In genomic region chr5:34550251-34550650, GRCm38 (mm10) we compare ENCODE assay signal across 10 mouse cellular contexts. TPM values are rescaled to one million over a fixed set of nuclear protein-coding genes. Genes with fewer than 3 reads are reported as not detected.
DNase-seq lines count a peak whose midpoint lies in the region; ATAC-seq lines count a peak whose summit lies in the region.
"Had no signal": no experiment of that assay in that cellular context is flagged by ENCODE, and none has a peak within 500 bp of the region (broad histone marks: within the 10 kb centered on the region; RNA-seq: fewer than 3 reads in every experiment).

No protein-coding gene starts in this region.

- H3K4me2 ChIP-seq in heart, embryonic 16.5 days (ENCODE audit: low read depth, low read length) = peak overlapping the region; percentile 95
- H3K4me2 ChIP-seq in hindbrain, embryonic 15.5 days = peak overlapping the region; percentile 73
- H3K4me2 ChIP-seq in midbrain, embryonic 15.5 days = peak overlapping the region; percentile 85

- H3K36me3 ChIP-seq in heart, embryonic 16.5 days (ENCODE audit: control insufficient read depth, insufficient read depth) = 0 out of 2 replicates have a peak, but pooled peaks cover 4% of the 10 kb centered on the region
- H3K36me3 ChIP-seq in hindbrain, embryonic 15.5 days = peaks cover 25% of the 10 kb centered on the region
- H3K36me3 ChIP-seq in midbrain, embryonic 15.5 days (replicated peaks) = peaks cover 23% of the 10 kb centered on the region

- H3K27me3 ChIP-seq in heart, embryonic 16.5 days (ENCODE audit: control insufficient read depth, insufficient read depth, low read length) = no peaks in the 10 kb centered on the region
- no peaks in the 10 kb centered on the region for H3K27me3 ChIP-seq in hindbrain, embryonic 15.5 days
- H3K27me3 ChIP-seq in midbrain, embryonic 15.5 days (replicated peaks) = no peaks in the 10 kb centered on the region
- H3K27me3 ChIP-seq: Patski had no signal

- ATAC-seq in heart, embryonic 16.5 days (replicated peaks; ENCODE audit: extremely low read depth, insufficient read depth, low FRiP score) = no peak
- ATAC-seq in hindbrain, embryonic 15.5 days (ENCODE audit: low FRiP score, low read depth) = peak; percentile 4; the same call in 1 of the 2 replicates
- 0 out of 2 replicates have a peak, but pooled peaks have one; percentile 7 for ATAC-seq in midbrain, embryonic 15.5 days (replicated peaks)

- H3K9me3 ChIP-seq in heart, embryonic 16.5 days (replicated peaks; ENCODE audit: control insufficient read depth, low read length) = no peaks in the 10 kb centered on the region
- H3K9me3 ChIP-seq in hindbrain, embryonic 15.5 days = no peaks in the 10 kb centered on the region
- H3K9me3 ChIP-seq in midbrain, embryonic 15.5 days = no peaks in the 10 kb centered on the region

- 25% methylated on average over 6 of the region's 6 CpGs for WGBS in heart, embryonic 16.5 days
- 5% methylated on average over 6 of the region's 6 CpGs for whole genome bisulfite sequencing in hindbrain, embryonic 15.5 days
- 10% methylated on average over 6 of the region's 6 CpGs for whole genome bisulfite sequencing in midbrain, embryonic 15.5 days

- peaks cover 9% of the 10 kb centered on the region for H3K4me1 ChIP-seq in heart, embryonic 16.5 days (ENCODE audit: control insufficient read depth, insufficient read depth, low read length)
- peaks cover 5% of the 10 kb centered on the region; the same call in 1 of the 2 replicates for H3K4me1 ChIP-seq in brown adipose tissue, adult 24 weeks (ENCODE audit: control insufficient read depth, insufficient read depth, insufficient read length, low read length)
- peaks cover 24% of the 10 kb centered on the region for H3K4me1 ChIP-seq in hindbrain, embryonic 15.5 days (replicated peaks)
- H3K4me1 ChIP-seq in midbrain, embryonic 15.5 days = peaks cover 25% of the 10 kb centered on the region

- no peak overlapping the region for H3K27ac ChIP-seq in heart, embryonic 16.5 days (ENCODE audit: low read length)
- H3K27ac ChIP-seq in brown adipose tissue, adult 24 weeks (replicated peaks; ENCODE audit: low read depth, low read length) = no peak overlapping the region
- peak overlapping the region; percentile 82 for H3K27ac ChIP-seq in hindbrain, embryonic 15.5 days (replicated peaks)
- peak overlapping the region; percentile 85; the same call in 1 of the 2 replicates for H3K27ac ChIP-seq in midbrain, embryonic 15.5 days

- H3K9ac ChIP-seq in heart, embryonic 16.5 days (ENCODE audit: low read length) = peak overlapping the region; percentile 96
- H3K9ac ChIP-seq in hindbrain, embryonic 15.5 days = peak overlapping the region; percentile 97
- peak overlapping the region; percentile 97 for H3K9ac ChIP-seq in midbrain, embryonic 15.5 days

- peak overlapping the region; percentile 95 for H3K4me3 ChIP-seq in heart, embryonic 16.5 days (ENCODE audit: low read length)
- H3K4me3 ChIP-seq in brown adipose tissue, adult 24 weeks (ENCODE audit: insufficient read depth, low read depth, low read length) = peak overlapping the region; percentile 63
- H3K4me3 ChIP-seq in hindbrain, embryonic 15.5 days = peak overlapping the region; percentile 85
- H3K4me3 ChIP-seq in midbrain, embryonic 15.5 days = peak overlapping the region; percentile 88

- DNase-seq in heart, postnatal 4 days = no peak
- DNase-seq in layer of hippocampus, adult 9-11 months = no peak
- DNase-seq in cerebellum, adult 18-20 months = no peak
- DNase-seq in cerebellum, adult 11 months = no peak
- DNase-seq: spleen, adult 18-20 months had no signal

RNA-seq across cellular contexts. Expression of gene Add1, which starts 23.2 kb away (rescaled TPM):
- 158 and 160 TPM in 2 replicates for polyA plus RNA-seq in heart, embryonic 16.5 days (2015; fragmentation: Nextera tagmentation; extraction: Ambion mirVana)
- 100 to 1,000 TPM; 202 to 209 TPM for total RNA-seq in heart, postnatal 4 days (2021)
- polyA plus RNA-seq in brown adipose tissue, adult 24 weeks (2012; ENCODE audit: insufficient read depth, insufficient read length, missing spikeins) = 62.4 and 72.7 TPM in 2 replicates
- 206 and 221 TPM in 2 replicates for polyA plus RNA-seq in hindbrain, embryonic 15.5 days (2015; fragmentation: Nextera tagmentation; extraction: Ambion mirVana)
- 218 and 221 TPM in 2 replicates for polyA plus RNA-seq in midbrain, embryonic 15.5 days (2015; fragmentation: Nextera tagmentation; extraction: Ambion mirVana)

RNA-seq across cellular contexts. Expression of gene Sh3bp2, which starts 24.6 kb away (rescaled TPM):
- polyA plus RNA-seq in heart, embryonic 16.5 days (2015; fragmentation: Nextera tagmentation; extraction: Ambion mirVana) = 3.9 and 4.6 TPM in 2 replicates
- total RNA-seq in heart, postnatal 4 days (2021) = 1 to 10 TPM; 6.1 to 7.9 TPM
- polyA plus RNA-seq in brown adipose tissue, adult 24 weeks (2012; ENCODE audit: insufficient read depth, insufficient read length, missing spikeins) = 2.7 and 3.0 TPM in 2 replicates
- polyA plus RNA-seq in hindbrain, embryonic 15.5 days (2015; fragmentation: Nextera tagmentation; extraction: Ambion mirVana) = 20.6 and 21.4 TPM in 2 replicates
- polyA plus RNA-seq in midbrain, embryonic 15.5 days (2015; fragmentation: Nextera tagmentation; extraction: Ambion mirVana) = 25.4 and 25.9 TPM in 2 replicates

RNA-seq across cellular contexts. Expression of gene Tnip2, which starts 36.5 kb away (rescaled TPM):
- 18.2 and 19.5 TPM in 2 replicates for polyA plus RNA-seq in heart, embryonic 16.5 days (2015; fragmentation: Nextera tagmentation; extraction: Ambion mirVana)
- total RNA-seq in heart, postnatal 4 days (2021) = 10 to 100 TPM in 1 of 2 experiments, 1 to 10 TPM in 1; 8.8 to 10.3 TPM
- polyA plus RNA-seq in brown adipose tissue, adult 24 weeks (2012; ENCODE audit: insufficient read depth, insufficient read length, missing spikeins) = 4.3 and 4.8 TPM in 2 replicates
- 13.3 and 15.0 TPM in 2 replicates for polyA plus RNA-seq in hindbrain, embryonic 15.5 days (2015; fragmentation: Nextera tagmentation; extraction: Ambion mirVana)
- 10.9 and 13.0 TPM in 2 replicates for polyA plus RNA-seq in midbrain, embryonic 15.5 days (2015; fragmentation: Nextera tagmentation; extraction: Ambion mirVana)

Comparison
In these comparisons a context has a peak if more than half of its experiments do, and no peak if none do; other contexts are left out.
1. H3K27ac ChIP-seq: peak in hindbrain, embryonic 15.5 days (single experiment) and midbrain, embryonic 15.5 days (single experiment); none in heart, embryonic 16.5 days (single experiment) and brown adipose tissue, adult 24 weeks (single experiment).
2. Peak in every context shown above with its lines, with median percentiles within 50 percentile points of each other: H3K4me2 ChIP-seq, H3K4me3 ChIP-seq and H3K9ac ChIP-seq.